Mouse (Mus musculus) myocyte (in vitro differentiated cells): ENCODE results near the gene Acod1. TPM values are rescaled to one million over a fixed set of nuclear protein-coding genes. Genes with fewer than 3 reads are reported as not detected.

Experiments used
- H3K27me3 ChIP-seq: one replicate; pipeline ENCODE4 v1.6.1; 2011; ENCODE audit not compliant: control insufficient read depth, insufficient read depth, insufficient read length
- H3K36me3 ChIP-seq: one replicate; pipeline ENCODE4 v1.6.1; 2011; ENCODE audit not compliant: control insufficient read depth, insufficient read depth
- H3K4me2 ChIP-seq: one replicate; pipeline ENCODE4 v1.6.1; 2011; ENCODE audit warnings: low read depth, control low read depth
- H3K4me3 ChIP-seq: one replicate; pipeline ENCODE4 v1.5.1; 2011; ENCODE audit warnings: mild to moderate bottlenecking, control low read depth, moderate library complexity
- H3K79me2 ChIP-seq: one replicate; pipeline ENCODE4 v1.6.1; 2011; ENCODE audit not compliant: control insufficient read depth, insufficient read depth
- H3ac ChIP-seq: one replicate; pipeline ENCODE4 v1.6.1; 2011; ENCODE audit not compliant: control insufficient read depth, insufficient read length
- CEBPB ChIP-seq: IDR thresholded peaks from 2 replicates; pipeline ENCODE4 v1.6.1; 2011; ENCODE audit warnings: mild to moderate bottlenecking, moderate library complexity; ENCODE audit not compliant: poor library complexity, insufficient read depth, severe bottlenecking
- E2F4 ChIP-seq: IDR thresholded peaks from one replicate; pipeline ENCODE4 v1.6.1; 2011; ENCODE audit warnings: mild to moderate bottlenecking, control low read depth, moderate library complexity; ENCODE audit not compliant: insufficient read depth
- MAX ChIP-seq: IDR thresholded peaks from one replicate; pipeline ENCODE4 v1.6.1; 2011; ENCODE audit warnings: low read depth, mild to moderate bottlenecking, control low read depth
- MYOD1 ChIP-seq, 3 experiments: IDR thresholded peaks; one replicate each; pipeline ENCODE4 v1.6.1; 2011; ENCODE audit warnings: control low read depth in 2 of 3, low read depth in 2 of 3, mild to moderate bottlenecking in 2 of 3, moderate library complexity in 1 of 3; ENCODE audit not compliant: insufficient read length in 2 of 3, control insufficient read depth in 1 of 3
- MYOG ChIP-seq, 3 experiments: IDR thresholded peaks; one replicate each; pipeline ENCODE4 v1.6.1; 2011; ENCODE audit warnings: control low read depth in 2 of 3, low read depth in 2 of 3, mild to moderate bottlenecking in 2 of 3; ENCODE audit not compliant: insufficient read length in 2 of 3, control insufficient read depth in 1 of 3, insufficient read depth in 1 of 3
- POLR2A ChIP-seq: IDR thresholded peaks from one replicate; pipeline ENCODE4 v1.6.1; 2011; ENCODE audit warnings: low read depth, mild to moderate bottlenecking, control low read depth, moderate library complexity; ENCODE audit not compliant: insufficient read length
- POLR2AphosphoS2 ChIP-seq: IDR thresholded peaks from one replicate; pipeline ENCODE4 v1.6.1; 2011; ENCODE audit warnings: low read depth, control low read depth; ENCODE audit not compliant: insufficient read length
- REST ChIP-seq: IDR thresholded peaks from one replicate; pipeline ENCODE4 v1.6.1; 2011; ENCODE audit warnings: mild to moderate bottlenecking, control low read depth, moderate library complexity; ENCODE audit not compliant: insufficient read depth, insufficient read length
- SRF ChIP-seq: IDR thresholded peaks from one replicate; pipeline ENCODE4 v1.6.1; 2011; ENCODE audit warnings: low read depth; ENCODE audit not compliant: control insufficient read depth, insufficient read length
- TCF12 ChIP-seq: IDR thresholded peaks from one replicate; pipeline ENCODE4 v1.6.1; 2011; ENCODE audit warnings: mild to moderate bottlenecking, control low read depth; ENCODE audit not compliant: poor library complexity, insufficient read depth, severe bottlenecking
- TCF3 ChIP-seq: IDR thresholded peaks from one replicate; pipeline ENCODE4 v1.6.1; 2011; ENCODE audit warnings: low read depth, control low read depth; ENCODE audit not compliant: insufficient read length
- USF1 ChIP-seq: IDR thresholded peaks from one replicate; pipeline ENCODE4 v1.6.1; 2011; ENCODE audit warnings: low read depth, mild to moderate bottlenecking, control low read depth, moderate library complexity
- polyA plus RNA-seq: library from polyadenylated mRNA; unstranded; fragments of >200 nt; fragmentation: generic; extraction: Trizol; gene quantifications from one replicate; pipeline ENCODE4 v1.2.1, GENCODE M21; 2012; ENCODE audit warnings: missing spikeins

Acod1 gene
- polyA plus RNA-seq, 1 experiment = not detected

GRCm38 (mm10) chr14:103100296-103100695 lies 53.5 kb downstream of the Acod1 start:
- H3K27me3 ChIP-seq = no peaks in the 10 kb centered on the region
- no peak for TF ChIP-seq CEBPB
- no peak for TF ChIP-seq USF1
- no peak for TF ChIP-seq POLR2A
- no peak for TF ChIP-seq MYOG (IDR thresholded peaks at IDR 0.05; ENCODE audit: control insufficient read depth in 1 of 3, insufficient read depth in 1 of 3, insufficient read length in 2 of 3, low read depth in 2 of 3)
- peaks cover 33% of the 10 kb centered on the region for H3K79me2 ChIP-seq
- H3K4me2 ChIP-seq = peak overlapping the region; percentile 96
- H3ac ChIP-seq = no peak overlapping the region
- peak overlapping the region; percentile 42 for H3K4me3 ChIP-seq
- H3K36me3 ChIP-seq = no peaks in the 10 kb centered on the region

- Histone ChIP-seq H3K36me3 (no peaks in the 10 kb centered on the region), H3K4me3 (no peak overlapping the region), H3K79me2 (peaks cover 25% of the 10 kb centered on the region), H3ac (no peak overlapping the region), H3K27me3 (no peaks in the 10 kb centered on the region), H3K4me2 (no peak overlapping the region)
- TF ChIP-seq POLR2AphosphoS2 (no peak), MYOD1 (IDR thresholded peaks at IDR 0.05; ENCODE audit: control insufficient read depth in 1 of 3, insufficient read length in 2 of 3, low read depth in 2 of 3) (no peak), MAX (no peak), REST (no peak), CEBPB (no peak), TCF3 (no peak), MYOG (IDR thresholded peaks at IDR 0.05; ENCODE audit: control insufficient read depth in 1 of 3, insufficient read depth in 1 of 3, insufficient read length in 2 of 3, low read depth in 2 of 3) (no peak), POLR2A (no peak), SRF (no peak), TCF12 (no peak), E2F4 (no peak), USF1 (no peak)
Measured at GRCm38 (mm10) chr14:103101171-103101570, 54.4 kb downstream of the Acod1 start.

GRCm38 (mm10) chr14:103102246-103102645 lies 55.5 kb downstream of the Acod1 start:
- Histone ChIP-seq H3K27me3 (no peaks in the 10 kb centered on the region), H3K4me2 (no peak overlapping the region), H3K79me2 (peaks cover 14% of the 10 kb centered on the region), H3K36me3 (no peaks in the 10 kb centered on the region), H3K4me3 (no peak overlapping the region), H3ac (no peak overlapping the region)
- TF ChIP-seq MYOD1 (IDR thresholded peaks at IDR 0.05; ENCODE audit: control insufficient read depth in 1 of 3, insufficient read length in 2 of 3, low read depth in 2 of 3) (no peak), TCF12 (no peak), REST (no peak), POLR2AphosphoS2 (no peak), E2F4 (no peak), POLR2A (no peak), TCF3 (no peak), MYOG (IDR thresholded peaks at IDR 0.05; ENCODE audit: control insufficient read depth in 1 of 3, insufficient read depth in 1 of 3, insufficient read length in 2 of 3, low read depth in 2 of 3) (no peak), SRF (no peak), CEBPB (no peak), USF1 (no peak), MAX (no peak)

- Histone ChIP-seq H3K36me3 (no peaks in the 10 kb centered on the region), H3K27me3 (no peaks in the 10 kb centered on the region), H3K79me2 (peaks cover 8% of the 10 kb centered on the region), H3K4me3 (no peak overlapping the region), H3K4me2 (no peak overlapping the region), H3ac (no peak overlapping the region)
- no peak for TF ChIP-seq SRF
- TF ChIP-seq USF1 = no peak
- TF ChIP-seq MYOG (IDR thresholded peaks at IDR 0.05; ENCODE audit: control insufficient read depth in 1 of 3, insufficient read depth in 1 of 3, insufficient read length in 2 of 3, low read depth in 2 of 3) = no peak
- TF ChIP-seq POLR2AphosphoS2 = no peak
- no peak for TF ChIP-seq MYOD1 (IDR thresholded peaks at IDR 0.05; ENCODE audit: control insufficient read depth in 1 of 3, insufficient read length in 2 of 3, low read depth in 2 of 3)
- TF ChIP-seq E2F4 = no peak
- no peak for TF ChIP-seq TCF3
- TF ChIP-seq CEBPB = no peak
- TF ChIP-seq MAX = no peak
- no peak for TF ChIP-seq TCF12
- TF ChIP-seq REST = no peak
Measured at GRCm38 (mm10) chr14:103102731-103103335, 56.1 kb downstream of the Acod1 start.

Other genes starting within 250 kb of the Acod1 start
- not detected for gene Kctd12, start 64.3 kb upstream of the Acod1 start, polyA plus RNA-seq
- 20.6 TPM for gene Cln5, start 23.2 kb downstream of the Acod1 start, polyA plus RNA-seq
- gene Fbxl3, start 52.6 kb downstream of the Acod1 start, polyA plus RNA-seq = 10.4 TPM